Mouse (Mus musculus): ENCODE results near the gene Daam2.
"Not testable (repeated sequence)": the region's sequence is repeated elsewhere in the genome, so short reads cannot be mapped to it uniquely, and the experiment has no call there.

The Daam2 gene

GRCm38 (mm10) chr17:49475174-49475573 lies 89.0 kb downstream of the Daam2 start:
- DNase-seq = no peak

- DNase-seq = no peak
These were observed 90.1 kb downstream of the Daam2 start for GRCm38 (mm10) chr17:49474051-49474450.

- peak; percentile 27 to 60 for DNase-seq
These were observed 91.5 kb downstream of the Daam2 start for GRCm38 (mm10) chr17:49472626-49473025.

GRCm38 (mm10) chr17:49468223-49468622 lies 95.9 kb downstream of the Daam2 start:
- DNase-seq = peak; percentile 52 to 84

- DNase-seq = no peak
These were observed 99.3 kb downstream of the Daam2 start for GRCm38 (mm10) chr17:49464884-49465283.

- peak; percentile 55 to 68 for DNase-seq
These were observed 105.8 kb downstream of the Daam2 start for GRCm38 (mm10) chr17:49458386-49458785.

GRCm38 (mm10) chr17:49457833-49458232 lies 106.3 kb downstream of the Daam2 start:
- no peak for DNase-seq

GRCm38 (mm10) chr17:49456334-49456733 lies 107.8 kb downstream of the Daam2 start:
- peak in 1 of 2 experiments; percentile 35 for DNase-seq

GRCm38 (mm10) chr17:49450922-49451321 lies 113.2 kb downstream of the Daam2 start:
- DNase-seq = peak in 1 of 2 experiments; percentile 62

GRCm38 (mm10) chr17:49449230-49449608 lies 114.9 kb downstream of the Daam2 start:
- peak in 1 of 2 experiments; percentile 37 for DNase-seq

GRCm38 (mm10) chr17:49448570-49449229 lies 115.4 kb downstream of the Daam2 start:
- peak in 1 of 2 experiments; percentile 33 for DNase-seq

- not testable (repeated sequence) for DNase-seq
These were observed 121.3 kb downstream of the Daam2 start for GRCm38 (mm10) chr17:49442841-49443240.

- peak in 1 of 2 experiments; percentile 31 for DNase-seq
These were observed 123.6 kb downstream of the Daam2 start for GRCm38 (mm10) chr17:49440331-49441130.

- peak in 1 of 2 experiments; percentile 11 for DNase-seq
These were observed 124.4 kb downstream of the Daam2 start for GRCm38 (mm10) chr17:49439706-49440105.

- DNase-seq = peak in 1 of 2 experiments; percentile 26
These were observed 125.1 kb downstream of the Daam2 start for GRCm38 (mm10) chr17:49438822-49439574.

- not testable (repeated sequence) for DNase-seq
These were observed 126.8 kb downstream of the Daam2 start for GRCm38 (mm10) chr17:49437306-49437705.

GRCm38 (mm10) chr17:49436631-49437030 lies 127.5 kb downstream of the Daam2 start:
- no peak for DNase-seq

GRCm38 (mm10) chr17:49435081-49435480 lies 129.1 kb downstream of the Daam2 start:
- peak in 1 of 2 experiments; percentile 30 for DNase-seq

GRCm38 (mm10) chr17:49434236-49434635 lies 129.9 kb downstream of the Daam2 start:
- DNase-seq = peak in 1 of 2 experiments; percentile 11

GRCm38 (mm10) chr17:49433071-49433470 lies 131.1 kb downstream of the Daam2 start:
- peak in 1 of 2 experiments; percentile 23 for DNase-seq

GRCm38 (mm10) chr17:49432071-49432711 lies 132.0 kb downstream of the Daam2 start:
- peak; percentile 87 to 88 for DNase-seq

GRCm38 (mm10) chr17:49431176-49431575 lies 133.0 kb downstream of the Daam2 start:
- DNase-seq = peak in 1 of 2 experiments; percentile 8
